8 mouse cellular contexts compared by ENCODE assay signal in the genomic region with DNA sequence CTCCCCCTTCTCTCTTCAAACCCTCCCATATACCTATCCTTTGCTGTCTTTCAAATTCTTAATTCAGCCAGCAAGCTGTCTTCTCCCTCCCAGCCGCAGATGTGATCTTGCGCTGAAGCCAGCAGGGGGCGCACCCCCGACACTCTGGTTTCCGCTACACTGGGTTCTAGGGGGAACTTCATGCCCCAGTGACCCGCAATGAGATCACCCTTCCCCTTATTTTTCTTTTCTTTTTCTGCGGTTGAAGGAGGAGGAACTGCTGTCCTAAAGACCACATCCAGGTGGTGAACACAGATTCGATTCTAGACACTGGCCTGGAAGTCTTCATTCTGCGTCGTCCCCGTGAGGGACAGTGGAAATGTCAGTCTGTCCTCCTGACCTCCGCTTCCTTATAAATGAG. TPM values are rescaled to one million over a fixed set of nuclear protein-coding genes. Genes with fewer than 3 reads are reported as not detected.
DNase-seq lines count a peak whose midpoint lies in the region; ATAC-seq and TF ChIP-seq lines count a peak whose summit lies in the region.

No protein-coding gene starts in this region.

- H3K36me3 ChIP-seq in intestine, embryonic 14.5 days (ENCODE audit: control insufficient read depth, insufficient read depth, low read length), result no peaks in the 10 kb centered on the region
- no peaks in the 10 kb centered on the region for H3K36me3 ChIP-seq in intestine, embryonic 15.5 days
- no peaks in the 10 kb centered on the region for H3K36me3 ChIP-seq in MEL (ENCODE audit: control insufficient read depth in 1 of 2, insufficient read depth in 2 of 2, low read length in 2 of 2)
- H3K36me3 ChIP-seq in hindbrain, postnatal 0 days (ENCODE audit: insufficient read depth, low read length), result no peaks in the 10 kb centered on the region
- H3K36me3 ChIP-seq in liver, embryonic 12.5 days, result no peaks in the 10 kb centered on the region

- DNase-seq in intestine, embryonic 14.5 days (ENCODE audit: low spot score), result peak; percentile 71
- peak; percentile 71 for DNase-seq in MEL (ENCODE audit: low read depth, low spot score)
- DNase-seq in embryo, embryonic 10.5 days (ENCODE audit: low spot score), result peak; percentile 75
- DNase-seq in hindbrain, postnatal 0 days (ENCODE audit: low spot score), result peak; percentile 51
- peak; percentile 57 for DNase-seq in ovary, postnatal 36 days (ENCODE audit: low spot score)
- DNase-seq in urinary bladder, postnatal 25 days (ENCODE audit: low spot score), result peak; percentile 55

- no peak overlapping the region for H3K27ac ChIP-seq in intestine, embryonic 14.5 days (ENCODE audit: low read depth)
- H3K27ac ChIP-seq in intestine, embryonic 15.5 days, result no peak overlapping the region
- H3K27ac ChIP-seq in MEL (ENCODE audit: control insufficient read depth, low read depth, low read length), result no peak overlapping the region
- no peak overlapping the region for H3K27ac ChIP-seq in hindbrain, postnatal 0 days
- no peak overlapping the region for H3K27ac ChIP-seq in liver, embryonic 12.5 days

- WGBS in intestine, embryonic 14.5 days, result 52% methylated on average over 12 of the region's 12 CpGs
- 48% methylated on average over 12 of the region's 12 CpGs for WGBS in intestine, embryonic 15.5 days
- 47% methylated on average over 12 of the region's 12 CpGs for WGBS in hindbrain, postnatal 0 days
- 19% methylated on average over 12 of the region's 12 CpGs for WGBS in liver, embryonic 12.5 days (ENCODE audit: insufficient replicate concordance)

- TF ChIP-seq POLR2A in MEL (IDR thresholded peaks at IDR 0.05; ENCODE audit: control insufficient read depth in 1 of 2, insufficient read depth in 1 of 2, low read depth in 1 of 2, low read length in 2 of 2, poor library complexity in 1 of 2), result no peak

- no peaks in the 10 kb centered on the region for H3K79me2 ChIP-seq in MEL (ENCODE audit: control insufficient read depth, insufficient read depth, low read length, poor library complexity)

- H3K27me3 ChIP-seq in intestine, embryonic 14.5 days (replicated peaks; ENCODE audit: control insufficient read depth, insufficient read depth, low read length), result no peaks in the 10 kb centered on the region
- H3K27me3 ChIP-seq in intestine, embryonic 15.5 days (replicated peaks), result no peaks in the 10 kb centered on the region
- H3K27me3 ChIP-seq in MEL (ENCODE audit: control insufficient read depth in 1 of 2, insufficient read depth in 2 of 2, low read length in 2 of 2), result peaks cover 0 to 1% of the 10 kb centered on the region in 2 experiments; a peak in 2 of 4 replicates
- H3K27me3 ChIP-seq in hindbrain, postnatal 0 days (ENCODE audit: insufficient read depth, low read length), result no peaks in the 10 kb centered on the region
- H3K27me3 ChIP-seq in liver, embryonic 12.5 days (replicated peaks), result peaks cover 7% of the 10 kb centered on the region; the same call in 1 of the 2 replicates

- peak; percentile 65 to 95 (median 78) for TF ChIP-seq CTCF in MEL (IDR thresholded peaks at IDR 0.05 in 2 of 3, conservative IDR thresholded peaks at IDR 0.05 in 1 of 3; ENCODE audit: control insufficient read depth in 1 of 3, insufficient read depth in 1 of 3, low read depth in 2 of 3, low read length in 3 of 3, poor library complexity in 1 of 3, severe bottlenecking in 1 of 3)
- TF ChIP-seq CTCF in hindbrain, postnatal 0 days (IDR thresholded peaks at IDR 0.05; ENCODE audit: low read depth), result peak; percentile 67

- ATAC-seq in intestine, embryonic 14.5 days (replicated peaks; ENCODE audit: low FRiP score, low TSS enrichment, low read depth), result no peak
- ATAC-seq in intestine, embryonic 15.5 days, result no peak
- no peak; the same call in 1 of the 2 replicates for ATAC-seq in hindbrain, postnatal 0 days
- ATAC-seq in liver, embryonic 12.5 days, result peak; percentile 63; the same call in 1 of the 2 replicates

- peak; percentile 34 for TF ChIP-seq RAD21 in MEL (IDR thresholded peaks at IDR 0.05; ENCODE audit: low read depth, low read length)

- no peaks in the 10 kb centered on the region for H3K9me3 ChIP-seq in intestine, embryonic 14.5 days (ENCODE audit: control insufficient read depth, low read length)
- no peaks in the 10 kb centered on the region for H3K9me3 ChIP-seq in intestine, embryonic 15.5 days
- no peaks in the 10 kb centered on the region for H3K9me3 ChIP-seq in MEL (replicated peaks; ENCODE audit: insufficient read depth, low read length)
- no peaks in the 10 kb centered on the region for H3K9me3 ChIP-seq in hindbrain, postnatal 0 days (ENCODE audit: low read length)
- no peaks in the 10 kb centered on the region for H3K9me3 ChIP-seq in liver, embryonic 12.5 days (replicated peaks)

- no peak overlapping the region for H3K4me2 ChIP-seq in intestine, embryonic 14.5 days (ENCODE audit: low read length)
- H3K4me2 ChIP-seq in intestine, embryonic 15.5 days (replicated peaks), result no peak overlapping the region
- H3K4me2 ChIP-seq in hindbrain, postnatal 0 days (ENCODE audit: low read depth, low read length), result no peak overlapping the region
- H3K4me2 ChIP-seq in liver, embryonic 12.5 days, result peak overlapping the region; percentile 38

- no peak overlapping the region for H3K4me3 ChIP-seq in intestine, embryonic 14.5 days (ENCODE audit: low read depth, low read length)
- no peak overlapping the region for H3K4me3 ChIP-seq in intestine, embryonic 15.5 days (replicated peaks)
- no peak overlapping the region for H3K4me3 ChIP-seq in MEL (ENCODE audit: control insufficient read depth in 1 of 2, insufficient read depth in 1 of 2, low read depth in 2 of 2, low read length in 2 of 2)
- no peak overlapping the region for H3K4me3 ChIP-seq in hindbrain, postnatal 0 days (ENCODE audit: low read length)
- no peak overlapping the region for H3K4me3 ChIP-seq in liver, embryonic 12.5 days

- H3K4me1 ChIP-seq in intestine, embryonic 14.5 days (replicated peaks; ENCODE audit: control insufficient read depth, insufficient read depth, low read length), result no peaks in the 10 kb centered on the region
- H3K4me1 ChIP-seq in intestine, embryonic 15.5 days (replicated peaks), result no peaks in the 10 kb centered on the region
- no peaks in the 10 kb centered on the region for H3K4me1 ChIP-seq in MEL (ENCODE audit: control insufficient read depth in 1 of 2, insufficient read depth in 2 of 2, low read length in 2 of 2)
- no peaks in the 10 kb centered on the region for H3K4me1 ChIP-seq in hindbrain, postnatal 0 days (ENCODE audit: insufficient read depth, low read length)
- H3K4me1 ChIP-seq in liver, embryonic 12.5 days, result peaks cover 9% of the 10 kb centered on the region

- TF ChIP-seq EP300 in MEL (IDR thresholded peaks at IDR 0.05; ENCODE audit: low read depth in 1 of 2, low read length in 2 of 2), result no peak

- H3K9ac ChIP-seq in intestine, embryonic 14.5 days (ENCODE audit: low read length), result no peak overlapping the region
- no peak overlapping the region for H3K9ac ChIP-seq in intestine, embryonic 15.5 days
- no peak overlapping the region for H3K9ac ChIP-seq in MEL (ENCODE audit: control insufficient read depth, low read depth, low read length, poor library complexity, severe bottlenecking)
- H3K9ac ChIP-seq in hindbrain, postnatal 0 days (replicated peaks; ENCODE audit: low read length), result no peak overlapping the region
- H3K9ac ChIP-seq in liver, embryonic 12.5 days, result no peak overlapping the region

TF ChIP-seq in MEL, 35 proteins besides CTCF, POLR2A, EP300 and RAD21:
- TF ChIP-seq CHD2 (IDR thresholded peaks at IDR 0.05; ENCODE audit: low read length), result no peak
- no peak for TF ChIP-seq E2F4 (IDR thresholded peaks at IDR 0.05; ENCODE audit: borderline replicate concordance, low read depth, low read length)
- TF ChIP-seq MYB (IDR thresholded peaks at IDR 0.05; ENCODE audit: low read depth, low read length), result no peak
- TF ChIP-seq TAL1 (IDR thresholded peaks at IDR 0.05; ENCODE audit: low read length), result 0 out of 2 replicates have a peak, but pooled peaks have one; percentile 19
- no peak for TF ChIP-seq ZMIZ1 (IDR thresholded peaks at IDR 0.05; ENCODE audit: low read depth, low read length)
- no peak for TF ChIP-seq POLR2AphosphoS2 (IDR thresholded peaks at IDR 0.05; ENCODE audit: low read length)
- TF ChIP-seq RCOR1 (IDR thresholded peaks at IDR 0.05; ENCODE audit: low read depth, low read length), result no peak
- TF ChIP-seq ZC3H11A (IDR thresholded peaks at IDR 0.05; ENCODE audit: low read depth, low read length), result peak; percentile 23; the same call in 1 of the 2 replicates
- TF ChIP-seq TCF12 (IDR thresholded peaks at IDR 0.05; ENCODE audit: low read depth, low read length), result no peak
- peak; percentile 60 for TF ChIP-seq SMC3 (IDR thresholded peaks at IDR 0.05; ENCODE audit: low read depth, low read length)
- TF ChIP-seq USF2 (IDR thresholded peaks at IDR 0.05; ENCODE audit: borderline replicate concordance in 1 of 2, insufficient read depth in 1 of 2, low read depth in 1 of 2, low read length in 2 of 2), result no peak
- TF ChIP-seq MYC (IDR thresholded peaks at IDR 0.05; ENCODE audit: low read depth, low read length), result no peak
- TF ChIP-seq UBTF (IDR thresholded peaks at IDR 0.05; ENCODE audit: borderline replicate concordance, insufficient read depth, low read depth, low read length), result no peak
- no peak for TF ChIP-seq HCFC1 (IDR thresholded peaks at IDR 0.05; ENCODE audit: low read depth, low read length)
- no peak for TF ChIP-seq NRF1 (IDR thresholded peaks at IDR 0.05; ENCODE audit: insufficient read depth, low read depth, low read length, poor library complexity, severe bottlenecking)
- TF ChIP-seq MAZ (IDR thresholded peaks at IDR 0.05; ENCODE audit: low read depth, low read length), result no peak
- TF ChIP-seq MAFK (IDR thresholded peaks at IDR 0.05; ENCODE audit: borderline replicate concordance, low read depth, low read length), result no peak
- TF ChIP-seq USF1 (IDR thresholded peaks at IDR 0.05; ENCODE audit: low read depth, low read length), result no peak
- TF ChIP-seq GABPA (IDR thresholded peaks at IDR 0.05; ENCODE audit: low read depth, low read length), result no peak
- TF ChIP-seq KAT2A (conservative IDR thresholded peaks at IDR 0.05; ENCODE audit: low read depth, low read length), result no peak

RNA-seq across cellular contexts. Expression of a gene that starts 31.3 kb away (rescaled TPM):
- polyA plus RNA-seq in intestine, embryonic 14.5 days (2014; fragmentation: Nextera tagmentation; extraction: Ambion mirVana), result 17.8 and 21.5 TPM in 2 replicates
- polyA plus RNA-seq in intestine, embryonic 15.5 days (2015; fragmentation: Nextera tagmentation; extraction: Ambion mirVana), result 19.6 and 20.5 TPM in 2 replicates
- not detected in 2 replicates for total RNA-seq in MEL (2012; rRNA removed)
- not detected for polyA plus RNA-seq in MEL (2012; ENCODE audit: insufficient read depth in 1 of 2, insufficient read length in 2 of 2, low read depth in 1 of 2, low replicate concordance in 2 of 2, missing spikeins in 1 of 2)
- total RNA-seq in hindbrain, postnatal 0 days (2014; rRNA removed), result 0.05 and 0.40 TPM in 2 replicates
- polyA plus RNA-seq in hindbrain, postnatal 0 days (2015; fragmentation: Nextera tagmentation; extraction: Ambion mirVana), result 1.1 and 1.4 TPM in 2 replicates
- 0.37 and 0.45 TPM in 2 replicates for polyA plus RNA-seq in liver, embryonic 12.5 days (2016; fragmentation: Nextera tagmentation; extraction: Ambion mirVana)
